8 mouse cellular contexts compared by ENCODE assay signal in the genomic region with DNA sequence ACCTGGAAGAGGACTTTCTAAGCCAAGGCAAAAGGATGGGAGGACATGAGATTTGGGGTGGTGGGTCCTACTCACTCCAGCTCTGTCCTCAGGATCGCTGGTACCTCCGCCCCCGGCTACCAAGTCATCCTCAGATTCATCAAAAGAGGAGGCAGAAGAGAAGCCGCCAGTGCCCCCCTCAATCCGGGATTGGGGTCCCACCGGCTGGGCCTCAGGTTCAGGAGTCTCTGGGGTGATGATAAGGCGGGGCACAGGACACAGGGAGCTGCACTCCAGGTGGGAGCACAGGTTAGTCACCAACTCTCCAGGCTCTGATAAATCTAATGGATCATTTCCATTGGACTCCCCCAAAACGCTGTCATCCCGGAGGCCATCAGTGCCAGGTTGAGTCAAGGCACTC. TPM values are rescaled to one million over a fixed set of nuclear protein-coding genes. Genes with fewer than 3 reads are reported as not detected.
DNase-seq lines count a peak whose midpoint lies in the region; ATAC-seq and TF ChIP-seq lines count a peak whose summit lies in the region.

No protein-coding gene starts in this region.

- peaks cover 14% of the 10 kb centered on the region; the same call in 1 of the 2 replicates for H3K79me2 ChIP-seq in CH12.LX (replicated peaks; ENCODE audit: control insufficient read depth, extremely low read depth, insufficient read depth, poor library complexity, severe bottlenecking)

- WGBS in heart, embryonic 10.5 days = 31% methylated on average over 9 of the region's 9 CpGs
- WGBS in forebrain, embryonic 12.5 days = 25% methylated on average over 9 of the region's 9 CpGs
- 40% methylated on average over 9 of the region's 9 CpGs for WGBS in liver, embryonic 14.5 days (ENCODE audit: insufficient replicate concordance)

- TF ChIP-seq POLR2A in CH12.LX (IDR thresholded peaks at IDR 0.05; ENCODE audit: low read depth, low read length) = no peak

- no peak overlapping the region for H3K27ac ChIP-seq in heart, embryonic 10.5 days
- no peak overlapping the region for H3K27ac ChIP-seq in CH12.LX (ENCODE audit: insufficient read depth, low read depth)
- no peak overlapping the region for H3K27ac ChIP-seq in forebrain, embryonic 12.5 days
- no peak overlapping the region for H3K27ac ChIP-seq in liver, embryonic 14.5 days

- H3K36me3 ChIP-seq in heart, embryonic 10.5 days = 0 out of 2 replicates have a peak, but pooled peaks cover 5% of the 10 kb centered on the region
- peaks cover 0 to 22% of the 10 kb centered on the region in 2 experiments for H3K36me3 ChIP-seq in CH12.LX (replicated peaks in 1 of 2; ENCODE audit: control insufficient read depth in 1 of 2, insufficient read depth in 1 of 2, low read length in 1 of 2)
- H3K36me3 ChIP-seq in forebrain, embryonic 12.5 days (replicated peaks) = no peaks in the 10 kb centered on the region
- H3K36me3 ChIP-seq in liver, embryonic 14.5 days (replicated peaks; ENCODE audit: control insufficient read depth, insufficient read depth, low read depth) = no peaks in the 10 kb centered on the region

- no peak for TF ChIP-seq RAD21 in CH12.LX (IDR thresholded peaks at IDR 0.05; ENCODE audit: low read depth, low read length)

- peak overlapping the region; percentile 89 for H3K4me3 ChIP-seq in heart, embryonic 10.5 days
- peak overlapping the region; percentile 78 to 86 (median 81) for H3K4me3 ChIP-seq in CH12.LX (replicated peaks in 1 of 3; ENCODE audit: low read depth in 2 of 3, low read length in 2 of 3, poor library complexity in 1 of 3)
- H3K4me3 ChIP-seq in forebrain, embryonic 12.5 days (replicated peaks) = peak overlapping the region; percentile 83
- H3K4me3 ChIP-seq in liver, embryonic 14.5 days (ENCODE audit: insufficient read depth in 1 of 2, low read depth in 2 of 2, low read length in 2 of 2) = peak overlapping the region; percentile 71 to 80

- TF ChIP-seq EP300 in CH12.LX (IDR thresholded peaks at IDR 0.05; ENCODE audit: low read length) = no peak
- no peak for TF ChIP-seq EP300 in liver, embryonic 14.5 days (IDR thresholded peaks at IDR 0.05; ENCODE audit: low read depth)

- no peak for DNase-seq in heart, embryonic 10.5 days (ENCODE audit: low spot score)
- no peak for DNase-seq in heart, adult 11 months
- no peak for DNase-seq in CH12.LX (ENCODE audit: extremely low read depth)
- DNase-seq in liver, embryonic 14.5 days (ENCODE audit: low read depth in 3 of 3, low spot score in 3 of 3) = no peak
- DNase-seq in c-Kit-positive CD71-positive TER-119-positive erythroid progenitor cells, embryonic 14.5 days (ENCODE audit: low spot score) = no peak
- no peak for DNase-seq in natural killer cell, adult 2 months (ENCODE audit: low spot score in 2 of 2)
- no peak for DNase-seq in spleen, postnatal 36 days (ENCODE audit: low spot score in 2 of 2)

- TF ChIP-seq CTCF in CH12.LX (conservative IDR thresholded peaks at IDR 0.05 in 1 of 2, IDR thresholded peaks at IDR 0.05 in 1 of 2; ENCODE audit: low read depth in 2 of 2, low read length in 2 of 2) = no peak
- TF ChIP-seq CTCF in liver, embryonic 14.5 days (IDR thresholded peaks at IDR 0.05; ENCODE audit: low read depth) = no peak

- H3K4me1 ChIP-seq in heart, embryonic 10.5 days = peaks cover 43% of the 10 kb centered on the region
- H3K4me1 ChIP-seq in CH12.LX (ENCODE audit: control insufficient read depth in 1 of 2, insufficient read depth in 2 of 2) = peaks cover 24 to 63% of the 10 kb centered on the region in 2 experiments
- peaks cover 53% of the 10 kb centered on the region for H3K4me1 ChIP-seq in forebrain, embryonic 12.5 days
- peaks cover 30 to 47% of the 10 kb centered on the region in 2 experiments for H3K4me1 ChIP-seq in liver, embryonic 14.5 days (replicated peaks; ENCODE audit: control insufficient read depth in 2 of 2, insufficient read depth in 2 of 2, low read length in 1 of 2)

- H3K27me3 ChIP-seq in heart, embryonic 10.5 days (ENCODE audit: insufficient read depth, poor library complexity, severe bottlenecking) = no peaks in the 10 kb centered on the region
- no peaks in the 10 kb centered on the region for H3K27me3 ChIP-seq in CH12.LX (replicated peaks)
- no peaks in the 10 kb centered on the region for H3K27me3 ChIP-seq in forebrain, embryonic 12.5 days
- H3K27me3 ChIP-seq in liver, embryonic 14.5 days (ENCODE audit: control insufficient read depth, insufficient read depth, low read length) = no peaks in the 10 kb centered on the region

- ATAC-seq in forebrain, embryonic 12.5 days (ENCODE audit: low FRiP score) = no peak
- ATAC-seq in liver, embryonic 14.5 days (ENCODE audit: insufficient read depth) = no peak

- in situ Hi-C loops in CH12.LX (cut with MboI; ENCODE audit: low pct_ligation_motif_present, low pct_unique_long_range_greater_than_20kb, low sequenced_read_pairs) = loop anchor here (5.0 kb wide), 2 partner anchors 35 to 65 kb away; no protein-coding TSS in a partner anchor

- peak overlapping the region; percentile 78 for H3K4me2 ChIP-seq in CH12.LX (ENCODE audit: insufficient read depth, low read depth, poor library complexity, severe bottlenecking)
- H3K4me2 ChIP-seq in forebrain, embryonic 12.5 days = peak overlapping the region; percentile 91
- H3K4me2 ChIP-seq in liver, embryonic 14.5 days (ENCODE audit: low read depth) = peak overlapping the region; percentile 92

- no peaks in the 10 kb centered on the region for H3K9me3 ChIP-seq in heart, embryonic 10.5 days
- no peaks in the 10 kb centered on the region for H3K9me3 ChIP-seq in CH12.LX (replicated peaks; ENCODE audit: low read length)
- H3K9me3 ChIP-seq in forebrain, embryonic 12.5 days = no peaks in the 10 kb centered on the region
- no peaks in the 10 kb centered on the region for H3K9me3 ChIP-seq in liver, embryonic 14.5 days (ENCODE audit: control insufficient read depth, low read length)

- peak overlapping the region; percentile 66 for H3K9ac ChIP-seq in CH12.LX (ENCODE audit: insufficient read depth, low read depth)
- H3K9ac ChIP-seq in forebrain, embryonic 12.5 days = peak overlapping the region; percentile 87
- peak overlapping the region; percentile 69 for H3K9ac ChIP-seq in liver, embryonic 14.5 days (replicated peaks)

- dilution Hi-C loops in CH12.LX (cut with MboI; ENCODE audit: extremely low pct_ligation_motif_present, extremely low pct_unique_long_range_greater_than_20kb, low sequenced_read_pairs) = no loop called here

TF ChIP-seq in CH12.LX, 34 proteins besides CTCF, POLR2A, EP300 and RAD21 (continues in another document):
- no peak for TF ChIP-seq RCOR1 (conservative IDR thresholded peaks at IDR 0.05; ENCODE audit: low read depth, low read length)
- TF ChIP-seq MAZ (IDR thresholded peaks at IDR 0.05; ENCODE audit: low read depth, low read length) = no peak
- TF ChIP-seq BHLHE40 (IDR thresholded peaks at IDR 0.05; ENCODE audit: low read depth, low read length) = no peak
- no peak for TF ChIP-seq ZNF384 (IDR thresholded peaks at IDR 0.05; ENCODE audit: low read depth, low read length)
- TF ChIP-seq NELFE (IDR thresholded peaks at IDR 0.05; ENCODE audit: low read depth, low read length) = no peak
- no peak for TF ChIP-seq USF1 (IDR thresholded peaks at IDR 0.05; ENCODE audit: low read depth, low read length)
- TF ChIP-seq SIN3A (IDR thresholded peaks at IDR 0.05; ENCODE audit: low read length) = no peak

RNA-seq across cellular contexts. Expression of a gene that starts 1.2 kb away (rescaled TPM):
- 3.4 and 5.0 TPM in 2 replicates for polyA plus RNA-seq in heart, embryonic 10.5 days (2016; fragmentation: Nextera tagmentation; extraction: Ambion mirVana)
- 5.9 and 8.1 TPM in 2 replicates for total RNA-seq in CH12.LX (2012; rRNA removed)
- 3.2 and 4.0 TPM in 2 replicates for total RNA-seq in CH12.LX (2014; rRNA removed)
- 4.0 and 4.1 TPM in 2 replicates for polyA plus RNA-seq in CH12.LX (2012; ENCODE audit: insufficient read length, low read depth)
- polyA plus RNA-seq in forebrain, embryonic 12.5 days (2016; fragmentation: Nextera tagmentation; extraction: Ambion mirVana) = 6.3 and 7.5 TPM in 2 replicates
- 2.0 and 2.3 TPM in 2 replicates for polyA plus RNA-seq in liver, embryonic 14.5 days (2012; rRNA removed)
- 1.3 and 1.5 TPM in 2 replicates for polyA plus RNA-seq in liver, embryonic 14.5 days (2014; fragmentation: Nextera tagmentation; extraction: Ambion mirVana)

RNA-seq across cellular contexts. Expression of a gene that starts 5.5 kb away (rescaled TPM):
- 12.3 and 13.9 TPM in 2 replicates for polyA plus RNA-seq in heart, embryonic 10.5 days (2016; fragmentation: Nextera tagmentation; extraction: Ambion mirVana)
- total RNA-seq in CH12.LX (2012; rRNA removed) (21.7 and 26.5 TPM in 2 replicates), CH12.LX (2014; rRNA removed) (16.0 and 19.7 TPM in 2 replicates)
- 20.6 and 21.3 TPM in 2 replicates for polyA plus RNA-seq in CH12.LX (2012; ENCODE audit: insufficient read length, low read depth)
- 20.2 and 21.0 TPM in 2 replicates for polyA plus RNA-seq in forebrain, embryonic 12.5 days (2016; fragmentation: Nextera tagmentation; extraction: Ambion mirVana)
- 9.3 and 12.4 TPM in 2 replicates for polyA plus RNA-seq in liver, embryonic 14.5 days (2012; rRNA removed)
- 17.7 and 19.8 TPM in 2 replicates for polyA plus RNA-seq in liver, embryonic 14.5 days (2014; fragmentation: Nextera tagmentation; extraction: Ambion mirVana)

RNA-seq across cellular contexts. Expression of a gene that starts 31.0 kb away (rescaled TPM):
- polyA plus RNA-seq in heart, embryonic 10.5 days (2016; fragmentation: Nextera tagmentation; extraction: Ambion mirVana) = 7.0 and 9.6 TPM in 2 replicates
- total RNA-seq in CH12.LX (2012; rRNA removed) = 1.5 and 2.3 TPM in 2 replicates
- total RNA-seq in CH12.LX (2014; rRNA removed) = 0.68 and 0.81 TPM in 2 replicates
- 2.7 and 2.9 TPM in 2 replicates for polyA plus RNA-seq in CH12.LX (2012; ENCODE audit: insufficient read length, low read depth)
- polyA plus RNA-seq in forebrain, embryonic 12.5 days (2016; fragmentation: Nextera tagmentation; extraction: Ambion mirVana) = 40.6 and 41.8 TPM in 2 replicates
- 1.9 and 2.1 TPM in 2 replicates for polyA plus RNA-seq in liver, embryonic 14.5 days (2012; rRNA removed)
- polyA plus RNA-seq in liver, embryonic 14.5 days (2014; fragmentation: Nextera tagmentation; extraction: Ambion mirVana) = 0.72 and 0.83 TPM in 2 replicates

RNA-seq across cellular contexts. Expression of a gene that starts 31.2 kb away (rescaled TPM):
- polyA plus RNA-seq in heart, embryonic 10.5 days (2016; fragmentation: Nextera tagmentation; extraction: Ambion mirVana) = 227 and 298 TPM in 2 replicates
- total RNA-seq in CH12.LX (2012; rRNA removed) (123 and 130 TPM in 2 replicates), CH12.LX (2014; rRNA removed) (67.1 and 74.4 TPM in 2 replicates)
- 196 and 233 TPM in 2 replicates for polyA plus RNA-seq in CH12.LX (2012; ENCODE audit: insufficient read length, low read depth)
- 302 and 306 TPM in 2 replicates for polyA plus RNA-seq in forebrain, embryonic 12.5 days (2016; fragmentation: Nextera tagmentation; extraction: Ambion mirVana)
- 77.6 and 93.3 TPM in 2 replicates for polyA plus RNA-seq in liver, embryonic 14.5 days (2012; rRNA removed)
- polyA plus RNA-seq in liver, embryonic 14.5 days (2014; fragmentation: Nextera tagmentation; extraction: Ambion mirVana) = 82.6 and 90.6 TPM in 2 replicates

RNA-seq across cellular contexts. Expression of a gene that starts 31.7 kb away (rescaled TPM):
- 3.1 and 3.2 TPM in 2 replicates for polyA plus RNA-seq in heart, embryonic 10.5 days (2016; fragmentation: Nextera tagmentation; extraction: Ambion mirVana)
- 1.6 and 1.9 TPM in 2 replicates for total RNA-seq in CH12.LX (2012; rRNA removed)
- total RNA-seq in CH12.LX (2014; rRNA removed) = 0.90 and 1.7 TPM in 2 replicates
- polyA plus RNA-seq in CH12.LX (2012; ENCODE audit: insufficient read length, low read depth) = 5.7 and 9.4 TPM in 2 replicates
- polyA plus RNA-seq in forebrain, embryonic 12.5 days (2016; fragmentation: Nextera tagmentation; extraction: Ambion mirVana) = 3.9 and 4.1 TPM in 2 replicates
- polyA plus RNA-seq in liver, embryonic 14.5 days (2012; rRNA removed) = 1.9 and 2.4 TPM in 2 replicates
- 0.56 and 0.59 TPM in 2 replicates for polyA plus RNA-seq in liver, embryonic 14.5 days (2014; fragmentation: Nextera tagmentation; extraction: Ambion mirVana)
